Mouse (Mus musculus): ENCODE data around the gene Wfikkn2. TPM values are rescaled to one million over a fixed set of nuclear protein-coding genes. Genes with fewer than 3 reads are reported as not detected.
A peak's percentile ranks its signal among the peaks of the same experiment; 100 is the strongest.

The Wfikkn2 gene
- polyA plus RNA-seq, 1 experiment from 2014 or later = 13.5 TPM

- Histone ChIP-seq H3K4me1 (peaks cover 20% of the 10 kb centered on the region), H3K9ac (no peak overlapping the region), H3K9me3 (no peaks in the 10 kb centered on the region), H3K4me3 (no peak overlapping the region), H3K27ac (no peak overlapping the region), H3K36me3 (no peaks in the 10 kb centered on the region), H3K4me2 (no peak overlapping the region), H3K27me3 (no peaks in the 10 kb centered on the region)
- no peak for ATAC-seq (ENCODE audit: insufficient number of reproducible peaks, low FRiP score, low TSS enrichment, low read depth)
- WGBS = 87% methylated on average over 6 of the region's 6 CpGs
These were observed 12.4 kb downstream of the Wfikkn2 start for GRCm38 (mm10) chr11:94233405-94233804.

- no peaks in the 10 kb centered on the region for H3K36me3 ChIP-seq
- H3K4me3 ChIP-seq = no peak overlapping the region
- H3K4me2 ChIP-seq = no peak overlapping the region
- H3K27ac ChIP-seq = no peak overlapping the region
- ATAC-seq (ENCODE audit: insufficient number of reproducible peaks, low FRiP score, low TSS enrichment, low read depth) = no peak
- 69% methylated on average over 19 of the region's 19 CpGs for WGBS
- H3K9ac ChIP-seq = no peak overlapping the region
- peaks cover 22% of the 10 kb centered on the region for H3K4me1 ChIP-seq
- H3K27me3 ChIP-seq = no peaks in the 10 kb centered on the region
- no peaks in the 10 kb centered on the region for H3K9me3 ChIP-seq
These were observed 13.8 kb downstream of the Wfikkn2 start for GRCm38 (mm10) chr11:94231821-94232552.

- peaks cover 21% of the 10 kb centered on the region for H3K4me1 ChIP-seq
- no peak overlapping the region for H3K27ac ChIP-seq
- WGBS = 73% methylated on average over 8 of the region's 8 CpGs
- H3K9ac ChIP-seq = no peak overlapping the region
- no peak for ATAC-seq (ENCODE audit: insufficient number of reproducible peaks, low FRiP score, low TSS enrichment, low read depth)
- H3K36me3 ChIP-seq = no peaks in the 10 kb centered on the region
- H3K9me3 ChIP-seq = no peaks in the 10 kb centered on the region
- no peak overlapping the region for H3K4me3 ChIP-seq
- no peak overlapping the region for H3K4me2 ChIP-seq
- H3K27me3 ChIP-seq = no peaks in the 10 kb centered on the region
These were observed 15.6 kb downstream of the Wfikkn2 start for GRCm38 (mm10) chr11:94230244-94230643.

- ATAC-seq (ENCODE audit: insufficient number of reproducible peaks, low FRiP score, low TSS enrichment, low read depth) = no peak
- WGBS = 79% methylated on average over 5 of the region's 5 CpGs
These were observed 16.4 kb downstream of the Wfikkn2 start for GRCm38 (mm10) chr11:94229207-94229960.

GRCm38 (mm10) chr11:94228416-94228815 lies 17.4 kb downstream of the Wfikkn2 start:
- no peaks in the 10 kb centered on the region for H3K36me3 ChIP-seq
- no peak overlapping the region for H3K27ac ChIP-seq
- H3K4me1 ChIP-seq = peaks cover 21% of the 10 kb centered on the region
- H3K4me2 ChIP-seq = no peak overlapping the region
- no peak overlapping the region for H3K4me3 ChIP-seq
- H3K9ac ChIP-seq = no peak overlapping the region
- WGBS = 34% methylated on average over 9 of the region's 9 CpGs
- no peak for ATAC-seq (ENCODE audit: insufficient number of reproducible peaks, low FRiP score, low TSS enrichment, low read depth)
- no peaks in the 10 kb centered on the region for H3K9me3 ChIP-seq
- no peaks in the 10 kb centered on the region for H3K27me3 ChIP-seq

More at GRCm38 (mm10) chr11:94229207-94229960, 16.4 kb downstream of the Wfikkn2 start:
- no peak overlapping the region for H3K9ac ChIP-seq
- no peaks in the 10 kb centered on the region for H3K36me3 ChIP-seq
- H3K4me1 ChIP-seq = peaks cover 21% of the 10 kb centered on the region
- no peak overlapping the region for H3K27ac ChIP-seq
- no peaks in the 10 kb centered on the region for H3K9me3 ChIP-seq
- no peak overlapping the region for H3K4me3 ChIP-seq
- no peak overlapping the region for H3K4me2 ChIP-seq
- H3K27me3 ChIP-seq = no peaks in the 10 kb centered on the region

GRCm38 (mm10) chr11:94225985-94226384 lies 19.8 kb downstream of the Wfikkn2 start:
- 23% methylated on average over 7 of the region's 7 CpGs for WGBS
- no peak for ATAC-seq (ENCODE audit: insufficient number of reproducible peaks, low FRiP score, low TSS enrichment, low read depth)
- no peaks in the 10 kb centered on the region for H3K36me3 ChIP-seq
- no peaks in the 10 kb centered on the region for H3K9me3 ChIP-seq
- H3K9ac ChIP-seq = no peak overlapping the region
- H3K4me1 ChIP-seq = peaks cover 17% of the 10 kb centered on the region
- no peak overlapping the region for H3K4me3 ChIP-seq
- H3K27ac ChIP-seq = no peak overlapping the region
- H3K27me3 ChIP-seq = no peaks in the 10 kb centered on the region
- H3K4me2 ChIP-seq = 0 out of 2 replicates have a peak overlapping the region, but pooled peaks have one; percentile 14

- peaks cover 10% of the 10 kb centered on the region; the same call in 1 of the 2 replicates for H3K4me1 ChIP-seq
- no peak overlapping the region for H3K27ac ChIP-seq
- ATAC-seq (ENCODE audit: insufficient number of reproducible peaks, low FRiP score, low TSS enrichment, low read depth) = no peak
- H3K27me3 ChIP-seq = no peaks in the 10 kb centered on the region
- WGBS = 81% methylated on average over 9 of the region's 9 CpGs
- no peaks in the 10 kb centered on the region for H3K36me3 ChIP-seq
- no peak overlapping the region for H3K9ac ChIP-seq
- H3K4me3 ChIP-seq = no peak overlapping the region
- no peaks in the 10 kb centered on the region for H3K9me3 ChIP-seq
- no peak overlapping the region for H3K4me2 ChIP-seq
These were observed 22.3 kb downstream of the Wfikkn2 start for GRCm38 (mm10) chr11:94223531-94223930.

- ATAC-seq (ENCODE audit: insufficient number of reproducible peaks, low FRiP score, low TSS enrichment, low read depth) = no peak
- H3K9me3 ChIP-seq = no peaks in the 10 kb centered on the region
- WGBS = 84% methylated on average over 7 of the region's 7 CpGs
- no peaks in the 10 kb centered on the region for H3K27me3 ChIP-seq
- no peak overlapping the region for H3K4me3 ChIP-seq
- no peak overlapping the region for H3K27ac ChIP-seq
- H3K9ac ChIP-seq = no peak overlapping the region
- H3K4me1 ChIP-seq = peaks cover 5% of the 10 kb centered on the region; the same call in 1 of the 2 replicates
- no peaks in the 10 kb centered on the region for H3K36me3 ChIP-seq
- H3K4me2 ChIP-seq = no peak overlapping the region
These were observed 24.5 kb downstream of the Wfikkn2 start for GRCm38 (mm10) chr11:94221257-94221656.

- Histone ChIP-seq H3K4me2 (no peak overlapping the region), H3K9me3 (no peaks in the 10 kb centered on the region), H3K9ac (no peak overlapping the region), H3K4me3 (no peak overlapping the region), H3K27ac (no peak overlapping the region), H3K36me3 (peaks cover 15% of the 10 kb centered on the region), H3K27me3 (no peaks in the 10 kb centered on the region), H3K4me1 (peaks cover 11% of the 10 kb centered on the region)
- WGBS = 54% methylated on average over 2 of the region's 2 CpGs
- ATAC-seq (ENCODE audit: insufficient number of reproducible peaks, low FRiP score, low TSS enrichment, low read depth) = no peak
These were observed 29.6 kb downstream of the Wfikkn2 start for GRCm38 (mm10) chr11:94216247-94216646.

- Histone ChIP-seq H3K4me1 (peaks cover 11% of the 10 kb centered on the region), H3K27me3 (no peaks in the 10 kb centered on the region), H3K27ac (no peak overlapping the region), H3K36me3 (peaks cover 15% of the 10 kb centered on the region), H3K9me3 (no peaks in the 10 kb centered on the region), H3K4me3 (no peak overlapping the region), H3K4me2 (no peak overlapping the region), H3K9ac (no peak overlapping the region)
- no peak for ATAC-seq (ENCODE audit: insufficient number of reproducible peaks, low FRiP score, low TSS enrichment, low read depth)
- 90% methylated on average over 3 of the region's 3 CpGs for WGBS
These were observed 30.2 kb downstream of the Wfikkn2 start for GRCm38 (mm10) chr11:94215581-94215980.

- Histone ChIP-seq H3K9ac (0 out of 2 replicates have a peak overlapping the region, but pooled peaks have one; percentile 17), H3K27me3 (no peaks in the 10 kb centered on the region), H3K4me3 (0 out of 2 replicates have a peak overlapping the region, but pooled peaks have one; percentile 5), H3K4me2 (peak overlapping the region; percentile 12; the same call in 1 of the 2 replicates), H3K36me3 (peaks cover 15% of the 10 kb centered on the region), H3K9me3 (no peaks in the 10 kb centered on the region), H3K4me1 (peaks cover 13% of the 10 kb centered on the region), H3K27ac (no peak overlapping the region)
- ATAC-seq (ENCODE audit: insufficient number of reproducible peaks, low FRiP score, low TSS enrichment, low read depth) = no peak
- 80% methylated on average over 29 of the region's 29 CpGs for WGBS
These were observed 31.8 kb downstream of the Wfikkn2 start for GRCm38 (mm10) chr11:94213735-94214594.

All from limb, embryonic 15.5 days (tissue).